Mouse (Mus musculus): ENCODE data around the gene Acoxl.

DNA sequence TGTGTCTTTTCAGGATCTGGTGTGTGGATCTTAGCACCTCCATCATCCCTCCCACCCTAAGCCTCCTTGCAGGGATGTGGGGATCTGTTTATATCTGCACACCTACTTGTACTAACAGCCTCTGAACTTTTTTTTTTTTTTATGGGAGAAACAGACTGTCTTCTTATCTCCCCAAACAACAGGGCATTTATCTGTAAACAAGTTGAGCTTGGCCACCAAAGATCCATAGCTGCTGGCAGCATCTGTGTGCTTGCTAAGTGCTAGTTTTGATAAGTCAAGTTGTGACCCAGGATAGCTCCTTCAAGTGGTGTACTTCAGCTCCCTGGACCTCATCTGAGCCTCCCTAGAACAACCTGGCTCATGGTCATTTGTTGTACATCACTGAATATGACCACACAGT is 305.3 kb downstream of the Acoxl start:
- TF ChIP-seq POLR2A (IDR thresholded peaks at IDR 0.05; ENCODE audit: borderline replicate concordance, control insufficient read depth, low read depth, low read length) (no peak), CTCF (IDR thresholded peaks at IDR 0.05; ENCODE audit: control insufficient read depth, insufficient read depth, low read length) (no peak)
